Mouse (Mus musculus): ENCODE measurements around the gene AI413582.

GRCm38 (mm10) chr17:27588231-27588630 lies 22.7 kb upstream of the AI413582 start:
- TF ChIP-seq POLR2A (IDR thresholded peaks at IDR 0.05; ENCODE audit: insufficient read length, low read depth) (no peak), MAX (IDR thresholded peaks at IDR 0.05; ENCODE audit: low read depth) (no peak), POLR2AphosphoS2 (IDR thresholded peaks at IDR 0.05; ENCODE audit: insufficient read length, low read depth) (no peak), USF1 (IDR thresholded peaks at IDR 0.05; ENCODE audit: low read depth) (no peak), TCF3 (IDR thresholded peaks at IDR 0.05; ENCODE audit: insufficient read length, low read depth) (no peak), E2F4 (IDR thresholded peaks at IDR 0.05; ENCODE audit: insufficient read depth) (no peak), TCF12 (IDR thresholded peaks at IDR 0.05; ENCODE audit: insufficient read depth, poor library complexity, severe bottlenecking) (no peak), CEBPB (IDR thresholded peaks at IDR 0.05; ENCODE audit: insufficient read depth, poor library complexity, severe bottlenecking) (no peak), MYOG (IDR thresholded peaks at IDR 0.05; ENCODE audit: control insufficient read depth in 1 of 3, insufficient read depth in 1 of 3, insufficient read length in 2 of 3, low read depth in 2 of 3) (no peak), SRF (IDR thresholded peaks at IDR 0.05; ENCODE audit: control insufficient read depth, insufficient read length, low read depth) (no peak)
